Mouse (Mus musculus) stomach, embryonic 16.5 days (tissue): ENCODE results near the gene Olfr771. TPM values are rescaled to one million over a fixed set of nuclear protein-coding genes. Genes with fewer than 3 reads are reported as not detected.
"Not testable (repeated sequence)": the region's sequence is repeated elsewhere in the genome, so short reads cannot be mapped to it uniquely, and the experiment has no call there.

Experiments
- ATAC-seq: fragments of 200-750 bp; cut with Nextera tagmentation; 2 replicates; pipeline ENCODE4 v1.8.0; 2017; ENCODE audit warnings: moderate number of reproducible peaks, moderate TSS enrichment; ENCODE audit not compliant: insufficient read depth, low FRiP score
- H3K27ac ChIP-seq: fragments of 300-500 bp; sonication (generic); 2 replicates; pipeline ENCODE4 v1.5.1; 2014; ENCODE audit warnings: low read length
- H3K27me3 ChIP-seq: fragments of 300-500 bp; sonication (generic); 2 replicates; pipeline ENCODE4 v1.6.1; 2014; ENCODE audit warnings: low read length, control low read depth, mixed read lengths; ENCODE audit not compliant: control insufficient read depth, insufficient read depth
- H3K36me3 ChIP-seq: fragments of 300-500 bp; sonication (generic); 2 replicates; pipeline ENCODE4 v1.6.1; 2014; ENCODE audit warnings: low read length; ENCODE audit not compliant: control insufficient read depth, insufficient read depth
- H3K4me1 ChIP-seq: fragments of 300-500 bp; sonication (generic); 2 replicates; pipeline ENCODE4 v1.6.1; 2014; ENCODE audit warnings: low read length, control low read depth, mixed read lengths; ENCODE audit not compliant: control insufficient read depth, insufficient read depth
- H3K4me2 ChIP-seq: fragments of 300-500 bp; sonication (generic); 2 replicates; pipeline ENCODE4 v1.6.1; 2014; ENCODE audit warnings: low read depth, low read length, mixed read lengths
- H3K4me3 ChIP-seq: fragments of 300-500 bp; sonication (generic); replicated peaks from 2 replicates; pipeline ENCODE4 v1.5.1; 2014; ENCODE audit warnings: mild to moderate bottlenecking, low read length
- H3K9ac ChIP-seq: fragments of 300-500 bp; sonication (generic); 2 replicates; pipeline ENCODE4 v1.6.1; 2014; ENCODE audit warnings: low read length
- H3K9me3 ChIP-seq: fragments of 300-500 bp; sonication (generic); replicated peaks from 2 replicates; pipeline ENCODE4 v1.6.1; 2016; ENCODE audit warnings: low read length, control low read depth; ENCODE audit not compliant: control insufficient read depth
- WGBS: fragments of 180-500 bp; shearing (Covaris S2); extraction: QIAGEN DNeasy Blood & Tissue Kit; methylation state at CpG from one replicate; pipeline ENCODE4 v1.1.7; 2014; 5-methylcytosine and 5-hydroxymethylcytosine counted together
- polyA plus RNA-seq: library from polyadenylated mRNA; unstranded; fragments of >200 nt; fragmentation: Nextera tagmentation; extraction: Ambion mirVana; gene quantifications from 2 replicates; pipeline ENCODE4 v1.2.1, GENCODE M21; 2015

The Olfr771 gene
- polyA plus RNA-seq, result not detected in 2 replicates

GRCm38 (mm10) chr10:129164651-129165050, at the start of gene Olfr771:
Olfr771 (minus strand) TSS chr10:129164751.
- no peak within 1 kb of the TSS for H3K4me3 ChIP-seq
- no peak within 1 kb of the TSS for H3K27ac ChIP-seq
- no peak for ATAC-seq
- 69% methylated on average over 1 of the region's 1 CpGs for WGBS
- no peak within 1 kb of the TSS for H3K9ac ChIP-seq
- H3K4me2 ChIP-seq, result no peak within 1 kb of the TSS
- no peaks in the 10 kb centered on the region for H3K9me3 ChIP-seq
- H3K27me3 ChIP-seq, result no peaks in the 10 kb centered on the region
- no peaks in the 10 kb centered on the region for H3K4me1 ChIP-seq
- H3K36me3 ChIP-seq, result no peaks in the 10 kb centered on the region

GRCm38 (mm10) chr10:129187319-129187718, 22.8 kb upstream of the Olfr771 start, which contains the start of gene Olfr773:
Olfr773 (minus strand) TSS chr10:129187419.
- not testable (repeated sequence) for H3K9ac ChIP-seq

GRCm38 (mm10) chr10:129177821-129178220, 13.3 kb upstream of the Olfr771 start, which contains the start of gene Olfr772:
Olfr772 (minus strand) TSS chr10:129177921.
- 73% methylated on average over 3 of the region's 4 CpGs for WGBS
- not testable (repeated sequence) for H3K4me2 ChIP-seq, H3K9me3 ChIP-seq, H3K4me1 ChIP-seq, H3K4me3 ChIP-seq, H3K27me3 ChIP-seq, H3K9ac ChIP-seq, H3K36me3 ChIP-seq, H3K27ac ChIP-seq, ATAC-seq

More at GRCm38 (mm10) chr10:129187319-129187718, 22.8 kb upstream of the Olfr771 start, which contains the start of gene Olfr773:
- not testable (repeated sequence) for H3K4me3 ChIP-seq, H3K4me1 ChIP-seq, H3K9me3 ChIP-seq, H3K4me2 ChIP-seq, ATAC-seq, H3K27me3 ChIP-seq, H3K36me3 ChIP-seq, H3K27ac ChIP-seq

GRCm38 (mm10) chr10:129138898-129139297, 25.7 kb downstream of the Olfr771 start, which contains the start of gene Olfr770:
Olfr770 (minus strand) TSS chr10:129138998.
- H3K27me3 ChIP-seq, result no peaks in the 10 kb centered on the region

GRCm38 (mm10) chr10:129117761-129118160, 46.8 kb downstream of the Olfr771 start, which contains the start of gene Olfr769:
Olfr769 (minus strand) TSS chr10:129117861.
- ATAC-seq, result no peak
- Histone ChIP-seq H3K9ac (no peak within 1 kb of the TSS), H3K4me1 (no peaks in the 10 kb centered on the region), H3K27ac (no peak within 1 kb of the TSS), H3K36me3 (no peaks in the 10 kb centered on the region), H3K4me3 (no peak within 1 kb of the TSS), H3K9me3 (no peaks in the 10 kb centered on the region), H3K27me3 (no peaks in the 10 kb centered on the region), H3K4me2 (no peak within 1 kb of the TSS)
- WGBS, result 68% methylated on average over 2 of the region's 2 CpGs

More at GRCm38 (mm10) chr10:129138898-129139297, 25.7 kb downstream of the Olfr771 start, which contains the start of gene Olfr770:
- H3K36me3 ChIP-seq, result no peaks in the 10 kb centered on the region
- no peak within 1 kb of the TSS for H3K4me2 ChIP-seq
- no peak within 1 kb of the TSS for H3K4me3 ChIP-seq
- H3K9me3 ChIP-seq, result no peaks in the 10 kb centered on the region
- H3K4me1 ChIP-seq, result no peaks in the 10 kb centered on the region
- H3K9ac ChIP-seq, result no peak within 1 kb of the TSS
- ATAC-seq, result no peak
- 88% methylated on average over 2 of the region's 2 CpGs for WGBS
- H3K27ac ChIP-seq, result no peak within 1 kb of the TSS

- no peaks in the 10 kb centered on the region for H3K4me1 ChIP-seq
- no peaks in the 10 kb centered on the region for H3K9me3 ChIP-seq
- no peak overlapping the region for H3K4me3 ChIP-seq
- no peak overlapping the region for H3K9ac ChIP-seq
- WGBS, result 85% methylated on average over 3 of the region's 3 CpGs
- H3K27me3 ChIP-seq, result no peaks in the 10 kb centered on the region
- H3K4me2 ChIP-seq, result no peak overlapping the region
- no peak overlapping the region for H3K27ac ChIP-seq
- no peaks in the 10 kb centered on the region for H3K36me3 ChIP-seq
- no peak for ATAC-seq
Measured at GRCm38 (mm10) chr10:129115146-129115545, 49.4 kb downstream of the Olfr771 start.

Other genes starting within 250 kb of the Olfr771 start
- 16.6 and 18.7 TPM in 2 replicates for gene Rdh5, start 241.9 kb downstream of the Olfr771 start, polyA plus RNA-seq
- 194 and 206 TPM in 2 replicates for gene Bloc1s1, start 240.7 kb downstream of the Olfr771 start, polyA plus RNA-seq
- 7.9 and 12.4 TPM in 2 replicates for gene Itga7, start 230.9 kb downstream of the Olfr771 start, polyA plus RNA-seq
- gene Mettl7b, start 203.8 kb downstream of the Olfr771 start, polyA plus RNA-seq, result 3.4 and 3.6 TPM in 2 replicates
- not detected in 2 replicates for gene Olfr9, start 175.3 kb downstream of the Olfr771 start, polyA plus RNA-seq
- not detected in 2 replicates for gene Olfr763, start 154.0 kb downstream of the Olfr771 start, polyA plus RNA-seq
- not detected in 2 replicates for gene Olfr764-ps1, start 124.9 kb downstream of the Olfr771 start, polyA plus RNA-seq
- not detected in 2 replicates for gene Olfr765, start 114.8 kb downstream of the Olfr771 start, polyA plus RNA-seq
- not detected in 2 replicates for gene Olfr766-ps1, start 95.8 kb downstream of the Olfr771 start, polyA plus RNA-seq
- gene Olfr767, start 81.8 kb downstream of the Olfr771 start, polyA plus RNA-seq, result not detected in 2 replicates
- not detected in 2 replicates for gene Olfr768, start 65.4 kb downstream of the Olfr771 start, polyA plus RNA-seq
- gene Olfr769, start 46.9 kb downstream of the Olfr771 start, polyA plus RNA-seq, result not detected in 2 replicates
- not detected in 2 replicates for gene Olfr770, start 25.8 kb downstream of the Olfr771 start, polyA plus RNA-seq
- gene Olfr772, start 13.2 kb upstream of the Olfr771 start, polyA plus RNA-seq, result not detected in 2 replicates
- gene Olfr773, start 22.7 kb upstream of the Olfr771 start, polyA plus RNA-seq, result not detected in 2 replicates
- gene Olfr774, start 71.5 kb upstream of the Olfr771 start, polyA plus RNA-seq, result not detected in 2 replicates
- not detected in 2 replicates for gene Olfr775, start 83.7 kb upstream of the Olfr771 start, polyA plus RNA-seq
- gene Olfr776, start 94.4 kb upstream of the Olfr771 start, polyA plus RNA-seq, result not detected in 2 replicates
- gene Olfr777, start 106.7 kb upstream of the Olfr771 start, polyA plus RNA-seq, result not detected in 2 replicates
- not detected in 2 replicates for gene Olfr780, start 153.4 kb upstream of the Olfr771 start, polyA plus RNA-seq
- gene Olfr781, start 164.1 kb upstream of the Olfr771 start, polyA plus RNA-seq, result not detected in 2 replicates
- gene Olfr782, start 184.1 kb upstream of the Olfr771 start, polyA plus RNA-seq, result not detected in 2 replicates
- gene Olfr784, start 219.3 kb upstream of the Olfr771 start, polyA plus RNA-seq, result 0.09 TPM in 1 of 2 replicates, not detected in the other
- not detected in 2 replicates for gene Olfr785, start 240.7 kb upstream of the Olfr771 start, polyA plus RNA-seq